Mouse (Mus musculus): ENCODE data around the gene Hist2h2ac. TPM values are rescaled to one million over a fixed set of nuclear protein-coding genes. Genes with fewer than 3 reads are reported as not detected.
"Not testable (repeated sequence)": the region's sequence is repeated elsewhere in the genome, so short reads cannot be mapped to it uniquely, and the experiment has no call there.

Gene Hist2h2ac
- total RNA-seq, 2 experiments from 2014 or later: 33.7 to 41.7 TPM

- no peak for DNase-seq
- intact Hi-C loops (cut with DNase I; ENCODE audit: low total_unique reads): loop anchor here (10.0 kb wide), 1 partner anchor 161 kb away; no protein-coding TSS in a partner anchor
Measured at GRCm38 (mm10) chr3:96235836-96236235, 15.2 kb upstream of the Hist2h2ac start.

- intact Hi-C loops (cut with DNase I; ENCODE audit: low total_unique reads): loop anchor here (10.0 kb wide), 1 partner anchor 160 kb away; no protein-coding TSS in a partner anchor
- DNase-seq: no peak
Measured at GRCm38 (mm10) chr3:96234914-96235313, 14.2 kb upstream of the Hist2h2ac start.

DNA sequence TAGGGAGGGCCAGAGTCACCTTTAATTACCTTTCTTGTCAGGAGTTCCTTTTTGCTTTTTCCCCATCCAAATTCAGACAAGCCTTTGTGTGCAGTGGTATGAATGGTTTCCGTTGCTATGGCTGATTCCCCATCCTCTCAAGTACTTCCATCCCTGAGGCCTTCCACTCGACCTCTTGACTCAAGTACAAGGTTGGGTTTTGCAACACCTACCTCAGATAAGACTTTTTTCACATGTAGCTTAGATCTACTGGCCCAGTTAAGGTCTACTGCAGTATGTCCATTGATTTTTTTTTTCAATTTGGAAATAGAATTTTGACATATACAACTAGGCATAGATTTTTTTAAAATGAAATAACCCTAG, 11.1 kb upstream of the Hist2h2ac start:
- intact Hi-C loops (cut with DNase I; ENCODE audit: low total_unique reads): loop anchor here (10.0 kb wide), 1 partner anchor 157 kb away; no protein-coding TSS in a partner anchor

GRCm38 (mm10) chr3:96230910-96231757, 10.5 kb upstream of the Hist2h2ac start:
- intact Hi-C loops (cut with DNase I; ENCODE audit: low total_unique reads): loop anchor here (10.0 kb wide), 1 partner anchor 156 kb away; no protein-coding TSS in a partner anchor
- no peak for DNase-seq

More for the DNA sequence above, 11.1 kb upstream of the Hist2h2ac start:
- no peak for DNase-seq

GRCm38 (mm10) chr3:96230404-96230803, 9.7 kb upstream of the Hist2h2ac start:
- DNase-seq: no peak
- intact Hi-C loops (cut with DNase I; ENCODE audit: low total_unique reads): loop anchor here (10.0 kb wide), 1 partner anchor 156 kb away; no protein-coding TSS in a partner anchor

DNA sequence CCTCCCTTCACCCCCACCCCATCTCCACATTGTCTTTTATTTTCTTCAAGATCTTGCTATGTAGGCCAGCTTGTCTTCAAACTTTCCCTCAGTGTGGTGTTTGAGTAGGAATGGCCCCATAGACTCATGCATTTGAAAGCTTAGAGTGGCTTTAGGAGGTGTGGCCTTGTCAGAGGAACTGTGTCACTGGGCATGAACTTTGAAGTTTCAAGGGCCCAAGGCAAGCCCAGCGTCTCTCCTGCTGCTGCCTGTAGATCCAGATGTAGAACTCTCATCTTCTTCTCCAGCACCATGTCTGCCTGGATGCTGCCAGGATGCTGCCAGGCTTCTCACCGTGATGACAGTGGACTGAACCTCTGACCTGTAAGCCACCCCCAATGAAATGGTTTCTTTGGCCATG, 8.1 kb upstream of the Hist2h2ac start:
- no peak for DNase-seq
- intact Hi-C loops (cut with DNase I; ENCODE audit: low total_unique reads): no loop called here

GRCm38 (mm10) chr3:96226695-96227648, 6.3 kb upstream of the Hist2h2ac start:
- DNase-seq: no peak
- intact Hi-C loops (cut with DNase I; ENCODE audit: low total_unique reads): no loop called here

- intact Hi-C loops (cut with DNase I; ENCODE audit: low total_unique reads): no loop called here
- no peak for DNase-seq
Measured at GRCm38 (mm10) chr3:96225421-96225820, 4.7 kb upstream of the Hist2h2ac start.

DNA sequence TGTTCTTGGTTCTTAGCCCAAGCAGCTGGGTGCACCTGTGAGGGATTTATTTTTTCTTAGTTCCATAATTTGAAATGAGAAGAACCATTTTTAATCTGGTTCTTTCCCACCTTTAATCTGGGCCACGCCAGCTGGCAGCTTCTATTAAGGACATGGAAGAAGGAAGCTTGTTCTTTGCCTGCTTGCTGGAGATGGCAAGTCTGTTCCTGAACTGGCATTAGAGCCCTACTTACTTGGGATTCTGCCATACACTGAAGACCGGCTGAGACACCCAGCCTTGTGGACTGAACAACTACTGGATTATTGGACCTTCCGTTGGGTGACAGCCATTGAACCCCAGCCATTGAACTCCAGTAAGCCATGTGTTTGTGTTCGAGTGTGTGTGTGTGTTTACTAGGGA, 2.1 kb upstream of the Hist2h2ac start:
- intact Hi-C loops (cut with DNase I; ENCODE audit: low total_unique reads): no loop called here
- DNase-seq: no peak

DNA sequence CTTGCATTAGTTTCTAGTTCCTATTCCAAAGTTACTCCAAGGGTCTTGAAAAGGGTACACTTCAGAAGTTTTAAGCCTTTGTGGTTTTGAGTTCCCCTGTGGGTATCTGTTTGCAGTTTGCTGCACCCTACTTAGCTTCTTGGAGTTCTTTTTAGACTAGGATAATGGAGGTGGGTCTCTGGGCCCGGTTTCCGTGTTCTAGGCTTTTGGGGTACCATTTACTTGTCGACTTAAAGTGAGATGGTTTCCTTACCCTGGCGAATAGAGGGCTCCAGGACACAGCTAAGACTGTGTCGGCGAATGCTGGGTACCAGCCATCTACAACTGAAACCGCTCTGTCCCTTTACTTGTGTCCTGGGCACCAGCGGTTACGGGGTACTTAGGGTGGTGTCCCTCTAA, 959 bp upstream of the Hist2h2ac start:
- intact Hi-C loops (cut with DNase I; ENCODE audit: low total_unique reads): no loop called here

GRCm38 (mm10) chr3:96220131-96220764, 432 bp downstream of the Hist2h2ac start:
- intact Hi-C loops (cut with DNase I; ENCODE audit: low total_unique reads); DNase-seq: not testable (repeated sequence)

More for the DNA sequence above, 959 bp upstream of the Hist2h2ac start:
- no peak for DNase-seq

DNA sequence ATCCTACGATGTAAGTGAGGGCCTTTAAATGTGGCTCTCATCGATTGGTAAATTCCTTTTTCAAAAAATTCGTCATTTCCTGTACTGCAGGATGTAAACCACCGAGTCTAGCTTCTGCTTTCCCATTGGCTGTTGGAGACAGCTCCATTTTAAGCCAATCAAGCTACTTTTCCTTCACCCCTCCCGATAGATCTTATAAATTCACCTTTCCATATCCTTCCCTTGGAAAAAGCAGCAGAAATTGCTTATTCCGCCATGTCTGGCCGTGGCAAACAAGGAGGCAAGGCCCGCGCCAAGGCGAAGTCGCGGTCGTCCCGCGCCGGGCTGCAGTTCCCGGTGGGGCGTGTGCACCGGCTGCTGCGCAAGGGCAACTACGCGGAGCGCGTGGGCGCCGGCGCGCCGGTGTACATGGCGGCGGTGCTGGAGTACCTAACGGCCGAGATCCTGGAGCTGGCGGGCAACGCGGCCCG, 984 bp downstream of the Hist2h2ac start, which contains the start of the genes Bola1 and Hist2h2ab:
TSS of gene Bola1 (minus strand) at position 49 of the 470 bp plus-strand sequence.
TSS of gene Hist2h2ab (plus strand) at position 205 of the 470 bp plus-strand sequence.
- intact Hi-C loops (cut with DNase I; ENCODE audit: low total_unique reads): no loop called here

DNA sequence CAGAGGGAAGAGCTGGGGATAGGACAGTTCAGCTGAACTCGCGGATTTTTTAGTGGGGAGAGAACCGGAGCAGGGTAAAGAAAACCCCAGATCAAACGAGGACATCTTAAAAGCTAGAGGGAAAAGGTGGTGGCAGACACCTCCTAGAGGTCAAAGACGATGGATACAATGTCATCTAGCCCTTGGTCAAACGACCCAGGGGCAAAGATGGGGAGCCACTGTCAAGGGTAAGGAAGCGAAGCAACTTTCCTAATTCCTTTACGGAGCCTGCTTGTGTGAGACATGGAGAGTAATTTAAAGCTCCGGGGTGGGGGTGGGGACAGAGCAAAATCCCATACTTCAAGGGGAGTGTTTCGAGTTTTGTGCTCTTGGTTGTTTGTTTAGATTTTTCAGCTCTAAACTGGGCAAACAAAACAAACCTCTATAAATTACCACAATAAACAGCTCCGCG, 1.5 kb downstream of the Hist2h2ac start:
- no peak for DNase-seq
- intact Hi-C loops (cut with DNase I; ENCODE audit: low total_unique reads): no loop called here

More for the DNA sequence above, 984 bp downstream of the Hist2h2ac start, which contains the start of the genes Bola1 and Hist2h2ab:
- DNase-seq: peak; percentile 70

- no peak for DNase-seq
- intact Hi-C loops (cut with DNase I; ENCODE audit: low total_unique reads): no loop called here
Measured at GRCm38 (mm10) chr3:96209242-96209641, 11.4 kb downstream of the Hist2h2ac start.

DNA sequence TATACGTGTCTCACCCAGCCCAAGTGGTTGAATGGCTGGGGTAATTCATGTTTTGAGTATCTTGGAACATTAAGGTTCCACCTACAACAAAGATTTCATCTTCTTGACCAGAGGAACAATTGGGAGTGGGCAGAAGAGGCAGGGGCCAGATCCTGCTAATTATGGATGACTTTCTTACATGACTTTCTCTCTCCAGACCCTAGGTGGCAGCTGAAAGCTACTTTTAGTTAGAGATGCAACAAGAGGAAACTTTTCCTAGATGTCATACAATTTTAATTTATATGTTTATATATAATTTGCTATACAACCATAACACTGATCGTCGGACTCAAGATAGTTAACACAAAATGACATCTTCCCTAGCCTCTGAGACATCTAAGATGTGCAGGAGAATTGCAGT, 12.9 kb downstream of the Hist2h2ac start:
- DNase-seq: no peak
- intact Hi-C loops (cut with DNase I; ENCODE audit: low total_unique reads): no loop called here

DNA sequence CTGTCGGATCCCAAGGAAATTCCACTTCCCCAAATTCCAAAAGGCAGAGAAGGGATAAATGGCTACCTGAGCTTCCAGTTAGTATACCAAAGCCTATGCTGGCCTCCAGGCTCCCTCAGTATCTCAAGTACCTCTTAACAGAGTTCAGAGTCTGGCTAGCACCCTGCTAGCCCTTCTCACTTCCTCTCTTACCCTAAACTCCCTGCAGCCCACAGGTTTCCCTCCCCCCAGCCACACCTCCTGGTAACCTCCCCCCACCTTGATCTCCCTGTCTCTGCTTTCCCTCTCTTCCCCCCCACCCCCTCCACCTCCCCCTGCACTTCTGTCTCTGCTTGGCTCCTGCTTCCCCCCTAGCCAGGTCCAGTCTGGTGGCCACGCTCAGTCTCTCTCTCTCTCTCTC, 20.9 kb downstream of the Hist2h2ac start:
- intact Hi-C loops (cut with DNase I; ENCODE audit: low total_unique reads): no loop called here
- DNase-seq: no peak

DNA sequence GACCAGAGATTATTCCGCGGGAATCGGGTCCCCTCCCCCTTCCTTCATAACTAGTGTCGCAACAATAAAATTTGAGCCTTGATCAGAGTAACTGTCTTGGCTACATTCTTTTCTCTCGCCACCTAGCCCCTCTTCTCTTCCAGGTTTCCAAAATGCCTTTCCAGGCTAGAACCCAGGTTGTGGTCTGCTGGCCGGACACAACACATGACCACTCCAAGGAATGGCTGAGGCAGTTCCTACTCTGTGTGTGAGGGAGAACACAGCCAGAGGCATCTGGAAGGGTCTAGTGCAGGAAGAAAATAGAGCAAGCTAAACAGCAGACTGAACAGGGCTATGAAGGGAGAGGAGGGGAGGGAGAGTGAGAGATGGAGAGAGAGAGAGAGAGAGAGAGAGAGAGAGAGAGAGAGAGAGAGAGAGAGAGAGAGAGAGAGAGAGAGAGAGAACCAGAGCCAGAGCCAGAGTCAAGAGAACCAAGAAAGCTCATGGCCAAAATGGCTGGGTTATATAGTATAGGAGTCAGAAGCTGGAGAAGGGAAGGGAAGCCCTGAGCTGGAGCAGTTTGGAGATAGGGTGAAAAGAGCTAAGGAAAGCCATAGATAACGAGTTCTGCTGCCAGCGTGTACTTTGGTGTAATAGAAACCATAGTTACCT, 22.0 kb downstream of the Hist2h2ac start:
- DNase-seq; intact Hi-C loops (cut with DNase I; ENCODE audit: low total_unique reads): not testable (repeated sequence)

DNA sequence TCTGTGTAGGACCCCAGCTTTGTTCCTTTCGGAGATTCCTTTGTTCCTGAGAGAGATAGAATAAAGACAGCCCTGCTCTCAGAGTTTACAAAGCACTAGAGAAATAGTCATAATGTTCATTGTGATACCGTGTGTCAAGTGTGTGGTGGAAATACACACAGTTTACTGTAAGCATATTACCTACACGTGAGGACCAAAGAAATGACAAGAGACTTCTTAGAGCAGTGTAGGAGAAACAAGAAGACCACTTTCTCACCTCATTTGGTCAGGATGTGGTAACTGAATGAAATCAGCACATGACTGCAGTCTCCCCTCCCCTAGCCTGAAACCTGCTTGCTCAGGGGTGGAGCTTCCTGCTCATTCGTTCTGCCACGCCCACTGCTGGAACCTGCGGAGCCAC, 22.5 kb downstream of the Hist2h2ac start:
- DNase-seq: no peak
- intact Hi-C loops (cut with DNase I; ENCODE audit: low total_unique reads): no loop called here
